Mouse (Mus musculus) kidney, postnatal 36 days (tissue): ENCODE results near the gene Fchsd2.

ENCODE experiments used
- DNase-seq, 2 experiments: peaks; one replicate each; pipeline ENCODE4 v3.0.0; 2021 to 2022; ENCODE audit warnings: mixed read lengths in 2 of 2

The Fchsd2 gene

GRCm38 (mm10) chr7:101210826-101211225 is 118.2 kb downstream of the Fchsd2 start:
- DNase-seq = no peak

- no peak for DNase-seq
Measured at GRCm38 (mm10) chr7:101213515-101214263, 121.0 kb downstream of the Fchsd2 start.

- DNase-seq = no peak
Measured at GRCm38 (mm10) chr7:101216724-101217123, 124.1 kb downstream of the Fchsd2 start.

GRCm38 (mm10) chr7:101223501-101223900 is 130.8 kb downstream of the Fchsd2 start:
- DNase-seq = no peak

- DNase-seq = no peak
Measured at GRCm38 (mm10) chr7:101229336-101229735, 136.7 kb downstream of the Fchsd2 start.

- DNase-seq = peak in 1 of 2 experiments; percentile 37
Measured at GRCm38 (mm10) chr7:101231458-101231857, 138.8 kb downstream of the Fchsd2 start.

GRCm38 (mm10) chr7:101232716-101233115 is 140.1 kb downstream of the Fchsd2 start:
- DNase-seq = no peak

- no peak for DNase-seq
Measured at GRCm38 (mm10) chr7:101236712-101237473, 144.2 kb downstream of the Fchsd2 start.

GRCm38 (mm10) chr7:101248760-101249159 is 156.1 kb downstream of the Fchsd2 start:
- no peak for DNase-seq

- DNase-seq = no peak
Measured at GRCm38 (mm10) chr7:101249173-101249572, 156.5 kb downstream of the Fchsd2 start.

- DNase-seq = no peak
Measured at GRCm38 (mm10) chr7:101253071-101253470, 160.4 kb downstream of the Fchsd2 start.

- no peak for DNase-seq
Measured at GRCm38 (mm10) chr7:101258482-101258881, 165.8 kb downstream of the Fchsd2 start.

GRCm38 (mm10) chr7:101261941-101262546 is 169.4 kb downstream of the Fchsd2 start:
- no peak for DNase-seq

- no peak for DNase-seq
Measured at GRCm38 (mm10) chr7:101263511-101263910, 170.8 kb downstream of the Fchsd2 start.

GRCm38 (mm10) chr7:101267457-101268259 is 175.0 kb downstream of the Fchsd2 start:
- no peak for DNase-seq

- no peak for DNase-seq
Measured at GRCm38 (mm10) chr7:101271602-101272001, 178.9 kb downstream of the Fchsd2 start.

- DNase-seq = no peak
Measured at GRCm38 (mm10) chr7:101272466-101273160, 179.9 kb downstream of the Fchsd2 start.

GRCm38 (mm10) chr7:101282721-101283120 is 190.1 kb downstream of the Fchsd2 start:
- DNase-seq = no peak

GRCm38 (mm10) chr7:101284504-101284903 is 191.8 kb downstream of the Fchsd2 start:
- no peak for DNase-seq

GRCm38 (mm10) chr7:101286891-101287290 is 194.2 kb downstream of the Fchsd2 start:
- no peak for DNase-seq

GRCm38 (mm10) chr7:101287820-101288219 is 195.2 kb downstream of the Fchsd2 start:
- DNase-seq = no peak

- peak; percentile 59 to 81 for DNase-seq
Measured at GRCm38 (mm10) chr7:101288436-101288835, 195.8 kb downstream of the Fchsd2 start.
